Mouse (Mus musculus) kidney, adult 8-10 months (tissue): ENCODE results near the gene Gzmk.

Experiments
- DNase-seq, 2 experiments: peaks; one replicate each; pipeline ENCODE4 v3.0.0; 2022

Gzmk gene

GRCm38 (mm10) chr13:113201631-113202030 is 24.1 kb downstream of the Gzmk start:
- no peak for DNase-seq

- DNase-seq, result no peak
Measured at GRCm38 (mm10) chr13:113200726-113201125, 25.0 kb downstream of the Gzmk start.

- DNase-seq, result no peak
Measured at GRCm38 (mm10) chr13:113199331-113199730, 26.4 kb downstream of the Gzmk start.

GRCm38 (mm10) chr13:113197872-113198502 is 27.7 kb downstream of the Gzmk start:
- DNase-seq, result no peak

- DNase-seq, result no peak
Measured at GRCm38 (mm10) chr13:113196808-113197674, 28.7 kb downstream of the Gzmk start.

DNA sequence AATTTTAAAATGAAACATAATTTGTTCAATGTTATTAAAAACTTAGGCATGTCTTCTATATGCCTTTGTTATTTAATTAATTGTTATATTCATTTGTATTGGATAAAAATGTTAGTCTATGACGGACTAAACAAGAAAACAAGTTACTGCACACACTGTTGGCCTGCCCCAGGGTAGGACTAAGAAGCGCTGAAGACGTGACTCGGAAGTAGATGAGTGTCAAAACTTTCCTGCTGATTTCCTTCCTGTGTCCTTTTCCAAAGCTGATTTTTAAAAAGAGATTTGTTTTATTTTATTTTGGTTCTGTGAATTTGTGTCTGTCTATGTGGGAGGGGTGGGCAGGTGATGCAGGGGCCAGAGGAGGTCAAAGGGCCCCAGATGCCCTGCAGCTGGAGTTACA is 42.0 kb downstream of the Gzmk start:
- DNase-seq, result no peak

- no peak for DNase-seq
Measured at GRCm38 (mm10) chr13:113183310-113183709, 42.4 kb downstream of the Gzmk start.

- no peak for DNase-seq
Measured at GRCm38 (mm10) chr13:113174162-113174561, 51.5 kb downstream of the Gzmk start.

GRCm38 (mm10) chr13:113170256-113170655 is 55.5 kb downstream of the Gzmk start:
- no peak for DNase-seq

GRCm38 (mm10) chr13:113168018-113168534 is 57.6 kb downstream of the Gzmk start:
- peak; percentile 13 to 36 for DNase-seq

DNA sequence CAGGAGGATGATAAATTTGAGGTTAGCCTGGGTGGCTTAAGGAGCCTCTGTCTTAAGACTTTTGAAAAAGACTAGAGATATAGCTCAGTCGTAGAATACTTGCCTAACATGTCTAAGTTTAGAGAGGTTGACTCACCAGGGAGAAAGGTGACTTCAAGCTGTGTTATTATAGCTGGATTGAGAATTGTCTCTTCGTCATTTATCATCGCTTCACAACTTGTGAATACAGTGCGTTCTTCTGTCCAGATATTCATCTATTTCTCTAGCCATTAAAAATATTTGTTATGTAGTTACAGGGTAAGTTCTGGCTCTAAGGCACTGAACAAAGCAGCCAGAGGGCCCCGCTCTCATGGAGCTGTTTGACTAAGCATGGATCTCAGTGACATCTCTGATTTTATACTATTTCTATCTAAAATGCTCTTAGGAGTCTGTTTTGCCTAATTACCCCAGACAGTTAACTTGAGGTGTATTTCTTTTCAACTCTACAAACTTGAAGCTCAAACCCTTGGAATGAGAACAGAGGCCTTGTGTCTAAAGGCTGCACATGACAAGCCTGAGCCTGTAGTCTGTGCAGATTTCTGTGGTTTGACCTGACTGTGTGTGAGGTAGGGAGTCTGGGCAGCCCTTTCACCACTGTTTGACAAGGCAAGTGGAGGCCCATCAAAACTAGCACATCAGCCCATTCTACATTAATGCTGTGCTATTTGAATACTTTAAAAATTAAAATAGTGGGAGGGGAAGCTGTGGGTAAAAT is 61.3 kb downstream of the Gzmk start:
- DNase-seq, result no peak

DNA sequence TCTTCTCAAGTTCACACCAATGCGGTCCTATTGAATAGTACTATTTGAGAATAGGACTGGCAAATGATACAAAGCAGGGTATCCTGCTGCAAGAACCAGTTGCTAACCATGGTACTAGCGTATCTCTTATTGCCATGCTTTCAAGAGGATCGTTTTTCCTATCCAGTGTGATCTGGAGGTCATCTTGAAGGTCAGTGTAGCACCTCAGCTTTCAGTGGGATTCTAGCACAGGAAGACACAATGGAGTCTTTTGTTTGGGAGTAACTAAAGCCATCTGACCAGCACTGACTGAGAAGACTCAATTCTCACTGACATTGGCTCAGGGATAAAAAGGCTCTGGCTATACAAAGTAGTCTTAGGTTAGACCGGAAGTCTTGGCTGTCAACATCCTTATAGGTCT is 74.2 kb downstream of the Gzmk start:
- no peak for DNase-seq

- no peak for DNase-seq
Measured at GRCm38 (mm10) chr13:113139597-113139996, 86.1 kb downstream of the Gzmk start.

- no peak for DNase-seq
Measured at GRCm38 (mm10) chr13:113129974-113130373, 95.7 kb downstream of the Gzmk start.
